Mouse (Mus musculus) urinary bladder, postnatal 10 days (tissue): ENCODE measurements around the gene Cbx7.

ENCODE experiments used
- DNase-seq: peaks from one replicate; pipeline ENCODE4 v3.0.0; 2022; ENCODE audit warnings: low spot score

The Cbx7 gene

GRCm38 (mm10) chr15:79893824-79894123 lies 77.1 kb downstream of the Cbx7 start:
- no peak for DNase-seq

DNA sequence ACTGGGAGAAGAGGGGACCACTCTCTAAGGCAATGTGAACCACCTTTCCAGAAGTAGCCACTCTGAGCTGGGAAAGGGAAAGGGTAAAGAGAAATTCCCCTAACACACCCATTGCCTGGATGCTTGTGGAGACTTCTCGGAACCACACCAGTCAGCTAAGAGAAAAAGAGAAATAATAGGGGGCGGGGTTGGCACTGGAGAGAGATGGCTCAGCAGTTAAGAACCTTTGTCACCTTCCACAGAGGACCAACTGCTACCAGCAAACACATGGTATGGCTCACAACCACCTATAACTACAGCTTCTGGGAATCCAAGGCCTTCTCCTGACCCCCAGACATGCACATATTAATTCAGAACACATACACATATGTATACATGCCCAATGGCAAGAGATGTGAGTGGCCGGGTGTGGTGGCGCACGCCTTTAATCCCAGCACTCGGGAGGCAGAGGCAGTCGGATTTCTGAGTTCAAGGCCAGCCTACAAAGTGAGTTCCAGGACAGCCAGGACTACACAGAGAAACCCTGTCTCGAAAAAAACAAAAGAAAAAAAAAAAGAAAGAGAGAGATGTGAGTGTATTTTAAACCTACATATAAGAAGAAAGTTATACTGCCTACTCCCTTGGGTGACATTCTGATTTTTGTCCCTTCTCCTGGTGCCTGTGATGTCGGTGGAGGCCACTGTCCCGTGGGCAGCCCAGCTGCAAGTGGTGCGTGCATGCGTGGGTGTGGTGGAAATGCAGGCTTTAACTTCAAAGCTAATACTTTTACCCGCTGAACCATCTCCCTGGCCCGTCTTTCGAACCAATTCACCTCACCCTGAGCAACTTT lies 77.7 kb downstream of the Cbx7 start:
- DNase-seq: no peak

- no peak for DNase-seq
Observed at GRCm38 (mm10) chr15:79892213-79892541, 78.7 kb downstream of the Cbx7 start.

DNA sequence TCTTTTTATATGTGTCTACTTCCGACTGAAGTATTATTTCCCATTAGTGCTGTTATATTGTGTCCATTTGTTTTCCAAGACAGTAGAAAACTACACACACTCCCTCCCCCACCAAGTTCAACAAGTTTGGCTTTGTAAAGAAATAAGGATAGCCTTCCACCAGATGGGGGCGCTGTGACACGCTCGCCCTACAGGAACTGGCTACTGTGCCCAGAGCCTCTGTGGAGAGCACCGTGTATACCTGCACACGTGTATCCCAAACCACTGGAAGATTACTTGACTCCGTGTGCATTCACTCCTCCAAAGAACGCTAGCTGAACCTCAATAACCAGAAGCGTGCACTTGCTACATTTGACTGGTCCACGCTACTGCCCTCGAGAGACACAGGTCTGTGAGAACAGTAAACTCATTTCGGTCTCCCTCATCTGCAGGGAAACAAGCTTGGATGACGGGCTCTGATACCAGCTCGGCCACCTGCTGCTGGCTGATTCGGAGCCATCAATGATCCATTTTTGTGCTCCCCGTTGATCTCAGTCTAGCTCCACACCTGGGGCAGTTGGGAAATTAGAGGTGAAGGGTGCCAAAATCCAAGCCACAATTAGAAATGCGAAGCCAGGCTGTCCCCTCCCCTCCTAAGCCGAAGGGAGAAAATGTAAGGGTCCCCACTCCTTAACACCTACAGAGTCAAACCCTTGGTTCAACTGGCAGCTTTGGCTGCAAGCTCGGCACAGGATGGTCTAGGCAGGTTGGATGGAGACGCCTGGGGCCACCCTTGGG lies 79.3 kb downstream of the Cbx7 start, which contains the start of gene Apobec3:
TSS of gene Apobec3 (plus strand) at position 224 of the 777 bp plus-strand sequence.
- DNase-seq: no peak

- no peak for DNase-seq
Observed at GRCm38 (mm10) chr15:79884820-79885219, 86.1 kb downstream of the Cbx7 start.

- peak; percentile 77 for DNase-seq
Observed at GRCm38 (mm10) chr15:79883352-79883822, 87.5 kb downstream of the Cbx7 start.

DNA sequence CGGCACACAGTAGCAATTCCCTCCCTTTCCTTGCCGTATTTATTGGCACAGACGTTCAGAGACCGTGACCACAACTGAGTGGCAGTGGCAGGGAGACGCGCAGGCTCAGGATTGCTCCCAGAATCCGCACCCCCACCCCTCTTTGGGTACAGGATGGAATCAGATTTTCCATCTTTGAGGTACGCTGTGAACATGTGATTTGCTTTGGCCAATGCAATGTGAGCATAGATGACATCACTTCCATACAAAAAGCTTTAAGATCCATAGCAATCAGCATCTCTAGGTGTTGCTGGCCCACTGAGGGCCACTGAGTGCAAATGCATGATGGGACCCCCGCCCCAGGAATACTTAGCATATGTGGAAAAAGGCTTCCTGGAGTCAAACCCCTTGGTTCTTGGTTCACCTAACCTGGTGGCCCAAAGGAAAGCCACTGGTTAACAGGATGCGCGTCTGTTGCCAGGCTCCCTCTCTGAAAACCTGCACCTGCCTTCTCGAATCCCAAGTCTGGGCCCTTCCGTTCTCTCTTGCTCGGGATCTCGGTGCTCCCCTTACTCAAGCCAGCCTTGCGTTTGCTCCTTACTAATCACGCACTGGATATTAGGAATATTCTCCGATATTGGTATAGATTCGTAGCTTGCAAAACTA lies 88.2 kb downstream of the Cbx7 start:
- no peak for DNase-seq

DNA sequence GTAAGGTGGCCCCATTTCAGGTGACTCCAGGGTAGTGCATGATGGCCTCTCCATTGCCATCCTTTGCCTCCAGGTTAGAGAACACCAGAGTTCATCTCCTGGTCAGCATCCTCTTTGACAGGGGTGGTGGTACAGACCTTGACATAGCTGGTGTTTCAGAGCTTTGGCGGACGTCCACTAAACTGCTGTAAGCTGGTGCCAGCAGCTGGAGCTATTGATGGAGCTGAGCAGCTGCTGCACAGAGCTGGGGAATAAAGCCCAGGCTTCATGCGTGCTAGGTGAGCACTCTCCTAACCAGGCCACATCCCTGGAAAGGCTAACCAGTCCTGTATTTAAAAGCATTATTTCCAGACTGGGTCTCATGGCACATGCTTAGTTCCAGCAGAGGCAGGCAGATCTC lies 90.4 kb downstream of the Cbx7 start:
- DNase-seq: no peak

- DNase-seq: peak; percentile 72
Observed at GRCm38 (mm10) chr15:79879319-79879718, 91.6 kb downstream of the Cbx7 start.

- DNase-seq: no peak
Observed at GRCm38 (mm10) chr15:79878725-79879136, 92.2 kb downstream of the Cbx7 start.

GRCm38 (mm10) chr15:79875261-79875995 lies 95.5 kb downstream of the Cbx7 start:
- DNase-seq: no peak

DNA sequence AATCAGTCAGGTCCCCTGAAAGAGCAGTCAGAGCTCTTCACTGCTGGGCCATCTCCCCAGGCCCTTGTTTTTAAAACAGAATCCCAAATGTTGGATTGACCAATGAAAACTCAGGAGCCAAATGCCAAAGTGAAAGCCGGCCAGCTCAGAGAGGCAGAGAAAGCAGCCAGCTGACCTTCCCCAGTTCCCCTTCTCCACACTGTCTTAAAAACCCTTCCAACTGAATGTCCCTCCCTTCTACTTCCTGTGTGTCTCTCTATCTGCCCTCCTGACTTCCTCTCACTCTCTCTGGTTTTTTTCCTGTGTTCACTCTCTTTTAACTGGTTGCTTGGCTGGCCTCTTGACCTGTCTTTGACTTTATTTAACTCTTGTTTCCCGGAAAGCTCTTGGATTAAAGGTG lies 96.9 kb downstream of the Cbx7 start:
- DNase-seq: no peak

- DNase-seq: no peak
Observed at GRCm38 (mm10) chr15:79873545-79873944, 97.4 kb downstream of the Cbx7 start.

- no peak for DNase-seq
Observed at GRCm38 (mm10) chr15:79867260-79868002, 103.5 kb downstream of the Cbx7 start.
